Mouse (Mus musculus): ENCODE data around the gene Pkp4. TPM values are rescaled to one million over a fixed set of nuclear protein-coding genes. Genes with fewer than 3 reads are reported as not detected.

Gene Pkp4
- total and polyA plus RNA-seq, 3 experiments: not detected

DNA sequence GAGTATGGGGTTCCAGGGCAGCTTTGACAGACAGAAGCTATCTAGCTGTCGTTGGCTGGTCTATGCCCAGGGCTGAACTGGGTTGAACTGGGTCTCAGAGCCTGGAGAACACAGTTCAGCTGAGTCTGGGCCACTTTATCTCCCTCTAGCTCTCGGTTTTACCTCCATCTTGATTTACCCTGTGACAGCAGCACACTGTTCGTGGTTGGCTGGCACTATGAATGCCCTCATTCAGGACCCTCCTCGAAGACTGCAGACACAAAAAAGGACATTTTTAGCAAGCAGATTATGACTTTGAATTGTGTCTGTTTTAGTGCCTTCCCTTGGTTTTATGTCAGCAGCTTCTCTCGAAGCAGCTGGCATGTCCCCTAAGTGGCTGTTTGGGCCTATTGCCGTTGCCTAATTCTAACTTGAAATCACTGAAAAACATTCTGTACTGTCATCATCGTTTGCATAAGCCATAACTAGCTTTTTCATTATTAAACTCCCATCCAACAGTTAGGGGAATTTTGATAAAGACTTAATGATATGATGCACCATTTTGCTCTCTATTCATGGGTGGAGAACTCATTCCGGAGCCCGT is 199.2 kb downstream of the Pkp4 start:
- Histone ChIP-seq H3K79me2 (ENCODE audit: control insufficient read depth, insufficient read depth, low read length, poor library complexity) (no peaks in the 10 kb centered on the region), H3K36me3 (ENCODE audit: control insufficient read depth in 1 of 2, insufficient read depth in 2 of 2, low read length in 2 of 2) (no peaks in the 10 kb centered on the region), H3K9ac (ENCODE audit: control insufficient read depth, low read depth, low read length, poor library complexity, severe bottlenecking) (no peak overlapping the region), H3K27me3 (ENCODE audit: control insufficient read depth in 1 of 2, insufficient read depth in 2 of 2, low read length in 2 of 2) (no peaks in the 10 kb centered on the region), H3K4me1 (ENCODE audit: control insufficient read depth in 1 of 2, insufficient read depth in 2 of 2, low read length in 2 of 2) (no peaks in the 10 kb centered on the region), H3K9me3 (replicated peaks; ENCODE audit: insufficient read depth, low read length) (no peaks in the 10 kb centered on the region), H3K4me3 (ENCODE audit: control insufficient read depth in 1 of 2, insufficient read depth in 1 of 2, low read depth in 2 of 2, low read length in 2 of 2) (no peak overlapping the region), H3K27ac (ENCODE audit: control insufficient read depth, low read depth, low read length) (no peak overlapping the region)
- no peak for DNase-seq (ENCODE audit: low read depth, low spot score)
- TF ChIP-seq CHD1 (IDR thresholded peaks at IDR 0.05; ENCODE audit: low read depth, low read length): no peak
- TF ChIP-seq ETS1 (IDR thresholded peaks at IDR 0.05; ENCODE audit: low read depth, low read length): no peak
- no peak for TF ChIP-seq SIN3A (IDR thresholded peaks at IDR 0.05; ENCODE audit: low read length)
- no peak for TF ChIP-seq BHLHE40 (IDR thresholded peaks at IDR 0.05; ENCODE audit: borderline replicate concordance, low read depth, low read length)
- no peak for TF ChIP-seq CHD2 (IDR thresholded peaks at IDR 0.05; ENCODE audit: low read length)
- no peak for TF ChIP-seq ZNF384 (IDR thresholded peaks at IDR 0.05; ENCODE audit: low read depth, low read length)
- TF ChIP-seq MAZ (IDR thresholded peaks at IDR 0.05; ENCODE audit: low read depth, low read length): no peak
- TF ChIP-seq MEF2A (IDR thresholded peaks at IDR 0.05; ENCODE audit: extremely low read depth, insufficient replicate concordance, low read depth, low read length, poor library complexity, severe bottlenecking): no peak
- TF ChIP-seq USF1 (IDR thresholded peaks at IDR 0.05; ENCODE audit: low read depth, low read length): no peak
- TF ChIP-seq MYC (IDR thresholded peaks at IDR 0.05; ENCODE audit: low read depth, low read length): no peak
- TF ChIP-seq TCF12 (IDR thresholded peaks at IDR 0.05; ENCODE audit: low read depth, low read length): no peak
- TF ChIP-seq RCOR1 (IDR thresholded peaks at IDR 0.05; ENCODE audit: low read depth, low read length): no peak

DNA sequence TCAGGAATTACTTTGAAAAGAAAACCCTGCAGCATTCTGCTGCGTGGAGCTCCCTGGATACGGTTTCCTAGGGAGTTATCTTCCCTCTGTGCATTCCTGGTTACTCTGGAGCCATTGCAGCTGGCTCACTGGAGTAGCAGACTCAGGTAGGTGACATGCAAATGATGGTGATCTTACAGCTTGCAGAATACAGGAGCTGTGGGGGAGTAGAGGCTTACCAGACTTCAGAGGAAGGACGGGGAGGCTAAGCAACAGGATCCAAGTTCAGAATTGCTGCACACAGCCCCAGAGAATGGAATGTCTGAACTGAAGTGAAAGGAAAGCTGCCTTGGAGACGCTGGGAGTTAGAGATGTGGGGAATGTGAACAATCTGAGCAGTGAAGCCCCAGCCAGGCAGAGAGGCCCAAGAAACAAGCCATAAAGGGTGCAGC is 200.7 kb downstream of the Pkp4 start:
- no peak overlapping the region for H3K27ac ChIP-seq (ENCODE audit: control insufficient read depth, low read depth, low read length)
- no peaks in the 10 kb centered on the region for H3K4me1 ChIP-seq (ENCODE audit: control insufficient read depth in 1 of 2, insufficient read depth in 2 of 2, low read length in 2 of 2)
- no peak overlapping the region for H3K4me3 ChIP-seq (ENCODE audit: control insufficient read depth in 1 of 2, insufficient read depth in 1 of 2, low read depth in 2 of 2, low read length in 2 of 2)
- DNase-seq (ENCODE audit: low read depth, low spot score): no peak
- H3K9me3 ChIP-seq (replicated peaks; ENCODE audit: insufficient read depth, low read length): no peaks in the 10 kb centered on the region
- no peaks in the 10 kb centered on the region for H3K27me3 ChIP-seq (ENCODE audit: control insufficient read depth in 1 of 2, insufficient read depth in 2 of 2, low read length in 2 of 2)
- TF ChIP-seq ZKSCAN1 (IDR thresholded peaks at IDR 0.05; ENCODE audit: low read depth, low read length) (no peak), SIN3A (IDR thresholded peaks at IDR 0.05; ENCODE audit: low read length) (no peak), POLR2AphosphoS5 (IDR thresholded peaks at IDR 0.05; ENCODE audit: borderline replicate concordance, low read depth, low read length) (no peak), UBTF (IDR thresholded peaks at IDR 0.05; ENCODE audit: borderline replicate concordance, insufficient read depth, low read depth, low read length) (no peak), RCOR1 (IDR thresholded peaks at IDR 0.05; ENCODE audit: low read depth, low read length) (no peak), MAZ (IDR thresholded peaks at IDR 0.05; ENCODE audit: low read depth, low read length) (no peak), TAL1 (IDR thresholded peaks at IDR 0.05; ENCODE audit: low read length) (no peak), POLR2A (IDR thresholded peaks at IDR 0.05; ENCODE audit: control insufficient read depth in 1 of 2, insufficient read depth in 1 of 2, low read depth in 1 of 2, low read length in 2 of 2, poor library complexity in 1 of 2) (no peak), USF2 (IDR thresholded peaks at IDR 0.05; ENCODE audit: borderline replicate concordance in 1 of 2, insufficient read depth in 1 of 2, low read depth in 1 of 2, low read length in 2 of 2) (no peak), KAT2A (conservative IDR thresholded peaks at IDR 0.05; ENCODE audit: low read depth, low read length) (no peak), EP300 (IDR thresholded peaks at IDR 0.05; ENCODE audit: low read depth in 1 of 2, low read length in 2 of 2) (no peak), USF1 (IDR thresholded peaks at IDR 0.05; ENCODE audit: low read depth, low read length) (no peak), CHD1 (IDR thresholded peaks at IDR 0.05; ENCODE audit: low read depth, low read length) (no peak), GATA1 (IDR thresholded peaks at IDR 0.05; ENCODE audit: low read depth, low read length) (no peak), NELFE (IDR thresholded peaks at IDR 0.05; ENCODE audit: low read depth, low read length) (no peak), ZNF384 (IDR thresholded peaks at IDR 0.05; ENCODE audit: low read depth, low read length) (no peak), BHLHE40 (IDR thresholded peaks at IDR 0.05; ENCODE audit: borderline replicate concordance, low read depth, low read length) (no peak), HCFC1 (IDR thresholded peaks at IDR 0.05; ENCODE audit: low read depth, low read length) (no peak), MYB (IDR thresholded peaks at IDR 0.05; ENCODE audit: low read depth, low read length) (no peak)
- H3K79me2 ChIP-seq (ENCODE audit: control insufficient read depth, insufficient read depth, low read length, poor library complexity): no peaks in the 10 kb centered on the region
- H3K36me3 ChIP-seq (ENCODE audit: control insufficient read depth in 1 of 2, insufficient read depth in 2 of 2, low read length in 2 of 2): no peaks in the 10 kb centered on the region
- no peak overlapping the region for H3K9ac ChIP-seq (ENCODE audit: control insufficient read depth, low read depth, low read length, poor library complexity, severe bottlenecking)
